Mouse (Mus musculus) spleen, adult 2 months (tissue): ENCODE data around the gene Rptor. TPM values are rescaled to one million over a fixed set of nuclear protein-coding genes. Genes with fewer than 3 reads are reported as not detected.

Experiments used
- DNase-seq, 2 experiments: peaks; one replicate each; pipeline versions ENCODE4 v3.0.0 to v3.0.0-alpha.2; 2012 to 2021; ENCODE audit warnings: low spot score in 2 of 2, low read depth in 1 of 2
- H3K27ac ChIP-seq: fragments of 200-500 bp; 2 replicates; pipeline ENCODE4 v1.5.1; 2012; ENCODE audit warnings: low read length, inconsistent platforms; ENCODE audit not compliant: insufficient read depth
- H3K27me3 ChIP-seq: fragments of 200-500 bp; 2 replicates; pipeline ENCODE4 v1.6.1; 2012; ENCODE audit warnings: mild to moderate bottlenecking, moderate library complexity, low read length, inconsistent platforms; ENCODE audit not compliant: control insufficient read depth, insufficient read depth
- H3K36me3 ChIP-seq: fragments of 200-500 bp; 2 replicates; pipeline ENCODE4 v1.6.1; 2012; ENCODE audit warnings: mild to moderate bottlenecking, low read length, inconsistent platforms; ENCODE audit not compliant: control insufficient read depth, insufficient read depth
- H3K4me1 ChIP-seq: fragments of 200-500 bp; 2 replicates; pipeline ENCODE4 v1.6.1; 2011; ENCODE audit warnings: inconsistent platforms; ENCODE audit not compliant: control insufficient read depth, insufficient read depth, insufficient read length
- H3K4me3 ChIP-seq: fragments of 200-500 bp; 2 replicates; pipeline ENCODE4 v1.5.1; 2011; ENCODE audit warnings: mild to moderate bottlenecking, inconsistent platforms; ENCODE audit not compliant: insufficient read depth, insufficient read length; ENCODE audit errors: extremely low read depth
- CTCF ChIP-seq: fragments of 200-500 bp; IDR thresholded peaks from 2 replicates; pipeline ENCODE4 v1.5.1; 2011; ENCODE audit warnings: mild to moderate bottlenecking, inconsistent platforms; ENCODE audit not compliant: insufficient read depth, insufficient read length, insufficient replicate concordance; ENCODE audit errors: extremely low read depth
- POLR2A ChIP-seq: fragments of 200-500 bp; IDR thresholded peaks from 2 replicates; pipeline ENCODE4 v1.6.1; 2011; ENCODE audit warnings: low read depth, low read length, inconsistent platforms
- WGBS: fragments of 180-500 bp; shearing (Covaris S2); methylation state at CpG from one replicate; pipeline ENCODE4 v1.1.7; 2018; 5-methylcytosine and 5-hydroxymethylcytosine counted together
- polyA plus RNA-seq: library from polyadenylated mRNA; depleted of rRNA; stranded (reverse); fragments of >200 nt; gene quantifications from 2 replicates; pipeline ENCODE4 v1.2.3, GENCODE M21; 2012

Gene Rptor
- polyA plus RNA-seq, 1 experiment, result 18.0 TPM

GRCm38 (mm10) chr11:119685477-119685876 lies 82.8 kb downstream of the Rptor start:
- Histone ChIP-seq H3K27me3 (no peaks in the 10 kb centered on the region), H3K4me3 (no peak overlapping the region), H3K27ac (0 out of 2 replicates have a peak overlapping the region, but pooled peaks have one; percentile 17), H3K36me3 (no peaks in the 10 kb centered on the region), H3K4me1 (no peaks in the 10 kb centered on the region)
- DNase-seq, result no peak
- WGBS, result 63% methylated on average over 5 of the region's 5 CpGs
- TF ChIP-seq CTCF (no peak), POLR2A (no peak)

- Histone ChIP-seq H3K27ac (0 out of 2 replicates have a peak overlapping the region, but pooled peaks have one; percentile 17), H3K4me3 (no peak overlapping the region)
Measured at GRCm38 (mm10) chr11:119685910-119686659, 83.4 kb downstream of the Rptor start.

GRCm38 (mm10) chr11:119687316-119687715 lies 84.6 kb downstream of the Rptor start:
- Histone ChIP-seq H3K36me3 (no peaks in the 10 kb centered on the region), H3K4me1 (no peaks in the 10 kb centered on the region), H3K27me3 (no peaks in the 10 kb centered on the region), H3K4me3 (no peak overlapping the region), H3K27ac (no peak overlapping the region)
- TF ChIP-seq POLR2A, result no peak
- TF ChIP-seq CTCF, result no peak
- WGBS, result 87% methylated on average over 3 of the region's 3 CpGs
- no peak for DNase-seq

More at GRCm38 (mm10) chr11:119685910-119686659, 83.4 kb downstream of the Rptor start:
- 76% methylated on average over 2 of the region's 2 CpGs for WGBS
- Histone ChIP-seq H3K4me1 (no peaks in the 10 kb centered on the region), H3K36me3 (no peaks in the 10 kb centered on the region), H3K27me3 (no peaks in the 10 kb centered on the region)
- DNase-seq, result no peak
- TF ChIP-seq POLR2A (no peak), CTCF (no peak)

- no peak for TF ChIP-seq CTCF
- TF ChIP-seq POLR2A, result no peak
- no peaks in the 10 kb centered on the region; the same call in 1 of the 2 replicates for H3K4me1 ChIP-seq
- no peak overlapping the region for H3K4me3 ChIP-seq
- DNase-seq, result no peak
- H3K36me3 ChIP-seq, result no peaks in the 10 kb centered on the region
- no peak overlapping the region for H3K27ac ChIP-seq
- H3K27me3 ChIP-seq, result no peaks in the 10 kb centered on the region
Measured at GRCm38 (mm10) chr11:119687966-119688365, 85.3 kb downstream of the Rptor start.

- Histone ChIP-seq H3K4me1 (no peaks in the 10 kb centered on the region; the same call in 1 of the 2 replicates), H3K27ac (no peak overlapping the region), H3K4me3 (no peak overlapping the region), H3K36me3 (no peaks in the 10 kb centered on the region), H3K27me3 (no peaks in the 10 kb centered on the region)
- 90% methylated on average over 3 of the region's 3 CpGs for WGBS
- no peak for TF ChIP-seq CTCF
- no peak for TF ChIP-seq POLR2A
- no peak for DNase-seq
Measured at GRCm38 (mm10) chr11:119689936-119690335, 87.2 kb downstream of the Rptor start.

- 75% methylated on average over 6 of the region's 6 CpGs for WGBS
- Histone ChIP-seq H3K27me3 (no peaks in the 10 kb centered on the region), H3K27ac (no peak overlapping the region), H3K36me3 (no peaks in the 10 kb centered on the region), H3K4me3 (no peak overlapping the region), H3K4me1 (no peaks in the 10 kb centered on the region; the same call in 1 of the 2 replicates)
- no peak for DNase-seq
- TF ChIP-seq CTCF (no peak), POLR2A (no peak)
Measured at GRCm38 (mm10) chr11:119692196-119692910, 89.6 kb downstream of the Rptor start.
